Mouse (Mus musculus) thymus, adult 2 months (tissue): ENCODE results near the gene Trpv1.

Source experiments
- CTCF ChIP-seq: fragments of 200-500 bp; IDR thresholded peaks from 2 replicates; pipeline ENCODE4 v1.5.1; 2012; ENCODE audit warnings: mild to moderate bottlenecking, control low read depth, low read length, moderate library complexity, borderline replicate concordance; ENCODE audit not compliant: control insufficient read depth, poor library complexity, insufficient read depth; ENCODE audit errors: extremely low read depth
- POLR2A ChIP-seq: fragments of 200-500 bp; IDR thresholded peaks from 2 replicates; pipeline ENCODE4 v1.6.1; 2012; ENCODE audit warnings: mild to moderate bottlenecking, low read length, control low read depth, moderate library complexity; ENCODE audit not compliant: control insufficient read depth, poor library complexity, insufficient read depth; ENCODE audit errors: extremely low read depth

- TF ChIP-seq CTCF (no peak), POLR2A (no peak)
These were observed 34.8 kb upstream of the Trpv1 start, which contains the start of gene Shpk for GRCm38 (mm10) chr11:73199230-73199712.
